Comparison of ENCODE assay signal across 10 mouse cellular contexts in genomic region chr7:139208023-139208772, GRCm38 (mm10). TPM values are rescaled to one million over a fixed set of nuclear protein-coding genes. Genes with fewer than 3 reads are reported as not detected.
DNase-seq lines count a peak whose midpoint lies in the region; ATAC-seq lines count a peak whose summit lies in the region.
"Had no signal": no experiment of that assay in that cellular context is flagged by ENCODE, and none has a peak within 500 bp of the region (broad histone marks: within the 10 kb centered on the region; RNA-seq: fewer than 3 reads in every experiment).

No protein-coding gene starts in this region.

- DNase-seq in heart, adult 11 months, result peak; percentile 93
- peak; percentile 31 for DNase-seq in urinary bladder, postnatal 14 days (ENCODE audit: low spot score)
- no peak for DNase-seq in urinary bladder, postnatal 10 days (ENCODE audit: low spot score)
- peak; percentile 44 for DNase-seq in cerebellum, adult 9-11 months
- peak; percentile 55 to 63 for DNase-seq in heart, postnatal 14 days
- peak; percentile 50 to 67 for DNase-seq in lung, postnatal 4 days
- no peak for DNase-seq in layer of hippocampus, adult 9-10 months (ENCODE audit: low spot score)

- peaks cover 11% of the 10 kb centered on the region for H3K4me1 ChIP-seq in heart, embryonic 12.5 days (replicated peaks)

- WGBS in heart, embryonic 12.5 days, result 18% methylated on average over 7 of the region's 7 CpGs

- no peaks in the 10 kb centered on the region for H3K36me3 ChIP-seq in heart, embryonic 12.5 days
- H3K36me3 ChIP-seq: embryonic facial prominence, embryonic 12.5 days; limb, embryonic 15.5 days had no signal

- H3K9me3 ChIP-seq in heart, embryonic 12.5 days (replicated peaks), result no peaks in the 10 kb centered on the region
- H3K9me3 ChIP-seq: embryonic facial prominence, embryonic 12.5 days; limb, embryonic 15.5 days had no signal

- no peak overlapping the region for H3K4me3 ChIP-seq in heart, embryonic 12.5 days
- H3K4me3 ChIP-seq: embryonic facial prominence, embryonic 12.5 days; limb, embryonic 15.5 days had no signal

- H3K27ac ChIP-seq in heart, embryonic 12.5 days (ENCODE audit: poor library complexity, severe bottlenecking), result no peak overlapping the region
- H3K27ac ChIP-seq: embryonic facial prominence, embryonic 12.5 days; limb, embryonic 15.5 days had no signal

- no peak overlapping the region for H3K4me2 ChIP-seq in heart, embryonic 12.5 days
- H3K4me2 ChIP-seq: embryonic facial prominence, embryonic 12.5 days; limb, embryonic 15.5 days had no signal

- intact Hi-C loops in heart, postnatal 14 days (cut with DNase I), result loop anchor here (1.0 kb wide), 1 partner anchor 89 kb away; no protein-coding TSS in a partner anchor

- H3K27me3 ChIP-seq in heart, embryonic 12.5 days (replicated peaks), result 0 out of 2 replicates have a peak, but pooled peaks cover 6% of the 10 kb centered on the region
- H3K27me3 ChIP-seq: embryonic facial prominence, embryonic 12.5 days; limb, embryonic 15.5 days had no signal

- no peak for ATAC-seq in heart, embryonic 12.5 days (ENCODE audit: insufficient number of reproducible peaks, low FRiP score)

- no peak overlapping the region for H3K9ac ChIP-seq in heart, embryonic 12.5 days
- H3K9ac ChIP-seq: embryonic facial prominence, embryonic 12.5 days; limb, embryonic 15.5 days had no signal

RNA-seq across cellular contexts. Expression of gene Lrrc27, which starts 4.6 kb away (rescaled TPM):
- polyA plus RNA-seq in heart, embryonic 12.5 days (2016; fragmentation: Nextera tagmentation; extraction: Ambion mirVana), result 2.7 and 3.4 TPM in 2 replicates
- 10 to 100 TPM; 17.6 to 20.8 TPM for total RNA-seq in heart, postnatal 14 days (2021)

RNA-seq across cellular contexts. Expression of gene Stk32c, which starts 4.9 kb away (rescaled TPM):
- polyA plus RNA-seq in heart, embryonic 12.5 days (2016; fragmentation: Nextera tagmentation; extraction: Ambion mirVana), result 0.08 TPM in 1 of 2 replicates, not detected in the other
- total RNA-seq in heart, postnatal 14 days (2021), result 1 to 10 TPM; 1.8 to 2.7 TPM

RNA-seq across cellular contexts. Expression of gene Pwwp2b, which starts 40.1 kb away (rescaled TPM):
- 8.0 and 9.2 TPM in 2 replicates for polyA plus RNA-seq in heart, embryonic 12.5 days (2016; fragmentation: Nextera tagmentation; extraction: Ambion mirVana)
- 1 to 10 TPM; 8.7 to 9.8 TPM for total RNA-seq in heart, postnatal 14 days (2021)

Comparison
In these comparisons a context has a peak if more than half of its experiments do, and no peak if none do; other contexts are left out.
1. DNase-seq: peak in heart, adult 11 months (single experiment), urinary bladder, postnatal 14 days (single experiment), cerebellum, adult 9-11 months (single experiment), heart, postnatal 14 days (2 of 2) and lung, postnatal 4 days (2 of 2); none in urinary bladder, postnatal 10 days (single experiment) and layer of hippocampus, adult 9-10 months (single experiment).